ENCODE assay signal across 10 mouse cellular contexts in genomic region chr16:37809623-37809992, GRCm38 (mm10). TPM values are rescaled to one million over a fixed set of nuclear protein-coding genes. Genes with fewer than 3 reads are reported as not detected.
DNase-seq lines count a peak whose midpoint lies in the region; ATAC-seq and TF ChIP-seq lines count a peak whose summit lies in the region.
"Had no signal": no experiment of that assay in that cellular context is flagged by ENCODE, and none has a peak within 500 bp of the region (broad histone marks: within the 10 kb centered on the region; RNA-seq: fewer than 3 reads in every experiment).

No protein-coding gene starts in this region.

- H3K27ac ChIP-seq in lung, postnatal 0 days (ENCODE audit: low read length): peak overlapping the region; percentile 66
- peak overlapping the region; percentile 89 for H3K27ac ChIP-seq in heart, embryonic 15.5 days
- peak overlapping the region; percentile 61; the same call in 1 of the 2 replicates for H3K27ac ChIP-seq in midbrain, embryonic 14.5 days (replicated peaks; ENCODE audit: low read depth, low read length)

- H3K27me3 ChIP-seq in lung, postnatal 0 days (replicated peaks; ENCODE audit: insufficient read depth, low read length): no peaks in the 10 kb centered on the region
- no peaks in the 10 kb centered on the region for H3K27me3 ChIP-seq in heart, embryonic 15.5 days
- no peaks in the 10 kb centered on the region for H3K27me3 ChIP-seq in midbrain, embryonic 14.5 days (ENCODE audit: control insufficient read depth, insufficient read depth, low read length)
- H3K27me3 ChIP-seq: megakaryocyte, embryonic 14.5 days had no signal

- no peak overlapping the region for H3K4me3 ChIP-seq in lung, postnatal 0 days (ENCODE audit: low read depth, low read length)
- H3K4me3 ChIP-seq in heart, embryonic 15.5 days: no peak overlapping the region
- H3K4me3 ChIP-seq in midbrain, embryonic 14.5 days (replicated peaks; ENCODE audit: low read depth, low read length): no peak overlapping the region
- H3K4me3 ChIP-seq: megakaryocyte, embryonic 14.5 days had no signal

- H3K36me3 ChIP-seq in lung, postnatal 0 days (ENCODE audit: insufficient read depth, low read length): no peaks in the 10 kb centered on the region
- H3K36me3 ChIP-seq in heart, embryonic 15.5 days: peaks cover 13% of the 10 kb centered on the region; the same call in 1 of the 2 replicates
- H3K36me3 ChIP-seq in midbrain, embryonic 14.5 days (ENCODE audit: control insufficient read depth, insufficient read depth, low read length): no peaks in the 10 kb centered on the region

- 44% methylated on average over 6 of the region's 6 CpGs for WGBS in lung, postnatal 0 days
- 43% methylated on average over 6 of the region's 6 CpGs for WGBS in heart, embryonic 15.5 days
- 79% methylated on average over 6 of the region's 6 CpGs for WGBS in midbrain, embryonic 14.5 days

- no peak for ATAC-seq in lung, postnatal 0 days
- no peak for ATAC-seq in heart, embryonic 15.5 days (replicated peaks; ENCODE audit: insufficient number of reproducible peaks, insufficient read depth, low FRiP score, low read depth)
- no peak for ATAC-seq in midbrain, embryonic 14.5 days (ENCODE audit: low FRiP score, low TSS enrichment)
- no peak for ATAC-seq in granulocyte monocyte progenitor cell, adult 5-6 weeks (replicated peaks; ENCODE audit: poor library complexity, severe bottlenecking)

- H3K9me3 ChIP-seq in lung, postnatal 0 days (ENCODE audit: low read length): no peaks in the 10 kb centered on the region
- H3K9me3 ChIP-seq in heart, embryonic 15.5 days (replicated peaks): no peaks in the 10 kb centered on the region
- H3K9me3 ChIP-seq in midbrain, embryonic 14.5 days (ENCODE audit: control insufficient read depth, low read length): no peaks in the 10 kb centered on the region

- H3K9ac ChIP-seq in lung, postnatal 0 days (replicated peaks; ENCODE audit: low read depth): no peak overlapping the region
- H3K9ac ChIP-seq in heart, embryonic 15.5 days: no peak overlapping the region
- no peak overlapping the region for H3K9ac ChIP-seq in midbrain, embryonic 14.5 days (replicated peaks; ENCODE audit: low read length)

- peaks cover 16% of the 10 kb centered on the region; the same call in 1 of the 2 replicates for H3K4me1 ChIP-seq in lung, postnatal 0 days (ENCODE audit: insufficient read depth, low read depth, low read length)
- peaks cover 66% of the 10 kb centered on the region for H3K4me1 ChIP-seq in heart, embryonic 15.5 days (replicated peaks)
- peaks cover 12% of the 10 kb centered on the region for H3K4me1 ChIP-seq in midbrain, embryonic 14.5 days (ENCODE audit: control insufficient read depth, insufficient read depth, low read length)

- peak; percentile 44 to 63 for DNase-seq in heart, adult 18-20 months
- no peak for DNase-seq in heart, adult 8-10 months (ENCODE audit: low spot score)
- peak; percentile 8 for DNase-seq in lung, postnatal 0 days (ENCODE audit: low spot score)
- no peak for DNase-seq in lung, adult 18-20 months
- DNase-seq in midbrain, embryonic 14.5 days: no peak
- no peak for DNase-seq in urinary bladder, postnatal 10 days (ENCODE audit: low spot score)
- DNase-seq: cerebellum, adult 11-12 months had no signal

- H3K4me2 ChIP-seq in lung, postnatal 0 days (replicated peaks; ENCODE audit: low read depth, low read length): peak overlapping the region; percentile 27; the same call in 1 of the 2 replicates
- H3K4me2 ChIP-seq in heart, embryonic 15.5 days: peak overlapping the region; percentile 25
- H3K4me2 ChIP-seq in midbrain, embryonic 14.5 days (ENCODE audit: low read length): no peak overlapping the region

- TF ChIP-seq EP300 in lung, postnatal 0 days (IDR thresholded peaks at IDR 0.05): no peak

- no peak for TF ChIP-seq CTCF in lung, postnatal 0 days (IDR thresholded peaks at IDR 0.05)

RNA-seq across cellular contexts. Expression of gene Fstl1, which starts 32.9 kb away (rescaled TPM):
- total RNA-seq in heart, adult 18-20 months (2021): 10 to 100 TPM; 41.3 to 41.9 TPM
- 10 to 100 TPM; 36.4 to 46.9 (median 43.4) TPM for total RNA-seq in heart, adult 8-10 months (2022)
- 305 and 333 TPM in 2 replicates for polyA plus RNA-seq in lung, postnatal 0 days (2015; fragmentation: Nextera tagmentation; extraction: Ambion mirVana)
- polyA plus RNA-seq in heart, embryonic 15.5 days (2015; fragmentation: Nextera tagmentation; extraction: Ambion mirVana): 468 and 518 TPM in 2 replicates
- polyA plus RNA-seq in midbrain, embryonic 14.5 days (2014; fragmentation: Nextera tagmentation; extraction: Ambion mirVana): 52.6 and 105 TPM in 2 replicates
- total RNA-seq in granulocyte monocyte progenitor cell, adult 5-6 weeks (2014; fragmentation: Nextera tagmentation): 2.7 TPM in 1 of 2 replicates, not detected in the other
- total RNA-seq in granulocyte monocyte progenitor cell, adult 5-6 weeks (2017): 0.56 TPM in 1 of 2 replicates, not detected in the other

RNA-seq across cellular contexts. Expression of gene Gm36028, which starts 51.3 kb away (rescaled TPM):
- 1 to 10 TPM in 1 of 2 experiments, under 1 TPM in 1; 0.99 to 1.5 TPM for total RNA-seq in heart, adult 18-20 months (2021)
- 1 to 10 TPM in 3 of 4 experiments, under 1 TPM in 1; 0.90 to 1.4 (median 1.3) TPM for total RNA-seq in heart, adult 8-10 months (2022)
- 0.61 and 0.73 TPM in 2 replicates for polyA plus RNA-seq in lung, postnatal 0 days (2015; fragmentation: Nextera tagmentation; extraction: Ambion mirVana)
- polyA plus RNA-seq in heart, embryonic 15.5 days (2015; fragmentation: Nextera tagmentation; extraction: Ambion mirVana): 4.9 and 6.3 TPM in 2 replicates
- 0.20 TPM in 1 of 2 replicates, not detected in the other for polyA plus RNA-seq in midbrain, embryonic 14.5 days (2014; fragmentation: Nextera tagmentation; extraction: Ambion mirVana)
- total RNA-seq in granulocyte monocyte progenitor cell, adult 5-6 weeks (2014; fragmentation: Nextera tagmentation): 0.92 TPM in 1 of 2 replicates, not detected in the other
- total RNA-seq in granulocyte monocyte progenitor cell, adult 5-6 weeks (2017): not detected in 2 replicates

RNA-seq across cellular contexts. Expression of gene Lrrc58, which starts 58.6 kb away (rescaled TPM):
- total RNA-seq in heart, adult 18-20 months (2021): 10 to 100 TPM; 68.2 to 77.2 TPM
- 10 to 100 TPM; 57.2 to 67.5 (median 65.3) TPM for total RNA-seq in heart, adult 8-10 months (2022)
- polyA plus RNA-seq in lung, postnatal 0 days (2015; fragmentation: Nextera tagmentation; extraction: Ambion mirVana): 40.7 and 47.8 TPM in 2 replicates
- polyA plus RNA-seq in heart, embryonic 15.5 days (2015; fragmentation: Nextera tagmentation; extraction: Ambion mirVana): 36.4 and 41.7 TPM in 2 replicates
- polyA plus RNA-seq in midbrain, embryonic 14.5 days (2014; fragmentation: Nextera tagmentation; extraction: Ambion mirVana): 43.1 and 46.6 TPM in 2 replicates
- 59.3 and 60.5 TPM in 2 replicates for total RNA-seq in granulocyte monocyte progenitor cell, adult 5-6 weeks (2014; fragmentation: Nextera tagmentation)
- total RNA-seq in granulocyte monocyte progenitor cell, adult 5-6 weeks (2017): 55.8 TPM in 2 replicates

Comparison
In these comparisons a context has a peak if more than half of its experiments do, and no peak if none do; other contexts are left out.
1. DNase-seq: peak in heart, adult 18-20 months (2 of 2) and lung, postnatal 0 days (single experiment); none in heart, adult 8-10 months (single experiment), lung, adult 18-20 months (0 of 2), midbrain, embryonic 14.5 days (single experiment) and urinary bladder, postnatal 10 days (single experiment).
2. RNA of gene Fstl1, which starts 32.9 kb away (total RNA-seq): 36.4 to 46.9 TPM in heart, adult 8-10 months and 41.3 to 41.9 TPM in heart, adult 18-20 months; 0.56 to 2.7 TPM in granulocyte monocyte progenitor cell, adult 5-6 weeks; every median in the first group is over 10 times any median in the second.
3. Peak in every context shown above with its lines, with median percentiles within 50 percentile points of each other: H3K27ac ChIP-seq.